Mouse (Mus musculus): ENCODE results near the gene Npas3.

Gene Npas3

DNA sequence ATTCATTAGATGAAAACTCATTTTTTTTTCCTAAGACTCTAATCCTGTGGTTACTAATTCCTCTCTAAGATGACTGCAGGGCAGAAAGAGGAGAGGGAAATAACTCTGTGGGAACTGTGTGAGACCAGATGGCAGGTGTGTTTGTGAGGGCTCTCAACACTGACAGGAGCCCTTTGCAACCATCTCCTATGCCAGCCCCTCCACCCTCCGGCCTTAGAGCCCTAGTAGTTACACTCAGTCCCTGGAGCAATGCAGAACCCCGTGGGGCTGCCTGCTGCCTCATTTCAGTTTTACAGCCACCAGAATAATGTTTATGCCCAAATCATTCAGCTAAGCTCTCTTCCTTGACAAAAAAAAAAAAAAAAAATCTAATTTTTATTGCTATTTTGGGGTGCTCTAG is 604.0 kb downstream of the Npas3 start:
- DNase-seq (ENCODE audit: low read depth, low spot score): no peak

DNA sequence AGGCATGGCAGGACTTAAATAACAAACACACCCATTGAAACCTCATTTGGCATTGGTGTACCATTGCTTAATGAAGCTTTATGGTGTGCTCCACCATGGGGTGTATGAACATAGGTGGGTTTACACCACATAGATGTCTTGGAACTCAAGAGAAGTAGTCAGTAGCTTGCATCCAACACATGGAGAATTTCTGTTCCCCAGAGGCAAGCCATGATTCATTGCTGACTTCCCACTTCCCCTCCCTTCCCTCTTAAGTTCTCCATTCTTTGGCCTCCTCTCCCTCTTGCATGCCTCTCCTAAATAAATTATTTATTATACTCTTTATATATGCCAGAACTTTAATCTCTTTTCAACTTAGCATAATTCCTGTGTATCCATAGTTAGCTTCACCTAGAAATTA is 611.7 kb downstream of the Npas3 start:
- DNase-seq (ENCODE audit: low read depth, low spot score): no peak

DNA sequence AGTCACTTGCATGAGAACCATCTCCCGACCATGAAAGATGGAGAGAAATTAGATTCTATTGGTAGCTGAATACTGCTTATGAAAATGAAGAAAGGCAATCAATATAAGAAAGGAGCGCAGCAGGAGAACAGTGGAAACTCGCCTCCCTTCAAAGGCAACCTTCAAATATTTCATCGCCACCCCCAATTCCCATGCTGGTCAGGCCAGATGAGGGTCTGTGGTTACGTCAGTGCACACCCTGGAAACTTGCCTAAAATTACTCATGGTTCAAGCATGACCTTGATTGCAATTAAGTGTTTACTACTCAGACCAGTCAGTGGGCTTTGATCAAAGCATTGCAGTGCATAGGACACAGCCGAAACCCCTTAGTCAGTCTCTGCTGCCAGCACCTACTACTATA is 613.8 kb downstream of the Npas3 start:
- no peak for DNase-seq (ENCODE audit: low read depth, low spot score)

DNA sequence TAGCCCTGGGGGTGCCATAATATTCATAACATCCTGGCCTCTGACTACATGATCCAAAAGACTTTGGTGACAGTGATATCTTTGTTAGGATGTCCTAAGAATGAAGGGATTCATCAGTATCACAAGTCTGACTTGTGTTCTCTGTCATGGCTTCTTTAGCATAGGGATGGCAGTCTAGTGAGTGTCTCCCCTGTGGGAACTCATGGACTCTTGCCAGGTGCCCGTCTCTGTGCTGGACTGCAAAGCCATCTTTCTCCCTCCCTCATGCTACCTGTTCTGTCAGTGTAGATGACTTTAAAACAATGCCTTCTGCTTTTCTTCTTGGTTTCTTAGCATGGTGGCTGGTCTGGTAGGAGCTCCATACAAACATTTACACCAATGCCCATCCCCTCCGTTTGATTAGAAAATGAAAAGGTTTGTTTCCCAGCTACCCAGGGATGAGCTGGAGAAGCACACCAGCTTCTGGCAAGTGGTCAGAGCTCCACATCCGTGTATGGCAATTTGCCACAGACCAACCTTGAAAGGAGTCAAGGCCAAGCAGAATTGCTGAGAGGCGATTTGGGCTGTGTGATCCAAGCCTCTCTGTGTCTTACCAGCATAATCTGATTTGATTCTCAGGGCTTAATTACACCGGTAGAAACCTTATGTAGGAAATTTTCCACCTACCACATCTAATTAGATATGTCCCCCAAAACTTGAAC is 616.1 kb downstream of the Npas3 start:
- DNase-seq (ENCODE audit: low read depth, low spot score): no peak

DNA sequence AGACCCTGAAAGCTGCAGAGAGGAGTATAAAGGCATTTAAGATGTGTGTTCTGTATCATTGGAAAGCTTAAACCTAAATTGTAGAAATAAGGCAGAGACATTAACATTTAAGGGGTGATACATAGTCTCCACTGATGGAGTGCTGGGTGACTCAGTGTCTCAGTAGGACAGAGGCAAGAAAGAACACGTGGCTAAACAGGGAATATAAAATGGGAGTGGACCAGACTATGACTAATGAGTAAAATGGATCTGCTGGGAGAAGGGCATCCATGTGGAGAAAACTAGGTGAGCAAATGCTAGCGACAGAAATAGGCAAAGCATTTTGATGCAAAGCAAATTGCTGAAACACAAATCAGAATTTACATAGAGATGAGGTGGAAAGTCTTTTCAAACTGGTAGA is 617.2 kb downstream of the Npas3 start:
- DNase-seq (ENCODE audit: low read depth, low spot score): no peak

DNA sequence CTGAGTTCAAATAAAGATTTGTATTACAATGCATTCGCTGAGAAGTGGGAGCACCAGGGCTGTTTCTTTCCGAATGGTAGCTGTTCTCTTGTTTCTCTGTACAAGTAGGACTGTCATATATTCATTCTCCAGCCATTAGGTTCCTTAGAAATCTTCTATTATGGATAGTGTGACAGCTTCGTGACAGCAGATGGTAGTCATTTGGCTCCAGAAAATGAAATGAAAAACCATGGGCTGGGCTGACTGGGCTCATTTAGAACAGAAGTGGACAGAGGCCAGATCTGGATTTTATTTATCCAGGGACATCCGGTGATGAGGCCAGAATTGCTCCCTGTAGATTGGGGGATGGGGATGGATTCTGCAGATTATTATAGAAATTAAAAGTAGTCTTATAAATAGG is 621.5 kb downstream of the Npas3 start:
- no peak for DNase-seq (ENCODE audit: low read depth, low spot score)

DNA sequence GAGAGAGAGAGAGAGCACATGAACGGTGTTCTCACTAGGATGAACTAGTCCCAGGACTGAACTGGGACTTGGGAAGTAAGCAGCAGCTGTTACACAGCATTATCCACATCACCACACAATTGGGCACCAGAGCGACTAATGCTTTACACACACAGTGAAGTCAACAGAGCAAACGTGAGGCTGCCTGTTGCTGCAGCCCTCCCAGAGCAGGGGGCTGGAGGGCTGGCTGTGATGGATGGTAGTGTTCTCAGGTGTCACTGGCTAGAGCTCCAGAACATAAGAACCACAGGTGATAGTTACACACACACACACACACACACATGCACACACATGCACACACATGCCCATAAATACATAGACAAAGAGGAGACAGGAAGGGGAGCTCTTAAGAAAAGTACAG is 626.7 kb downstream of the Npas3 start:
- no peak for DNase-seq (ENCODE audit: low read depth, low spot score)

DNA sequence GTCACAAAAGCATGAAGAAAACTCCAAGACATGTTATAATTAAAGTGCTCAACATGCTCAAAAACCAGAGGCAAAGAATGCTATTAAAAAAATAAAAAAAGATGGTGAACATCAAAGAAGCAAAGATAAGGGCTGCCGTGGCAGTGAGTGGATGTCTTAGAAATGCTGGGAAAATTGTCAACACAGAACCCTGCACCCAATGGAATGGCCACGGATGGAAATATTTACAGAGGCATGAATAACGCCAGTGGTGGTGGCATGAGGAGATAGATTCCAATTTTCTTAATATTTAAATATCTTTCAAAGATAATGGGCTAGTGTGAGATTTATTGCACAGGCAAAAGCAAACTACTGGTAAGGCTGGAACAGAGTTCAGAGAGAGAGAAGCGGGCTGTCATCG is 628.2 kb downstream of the Npas3 start:
- no peak for DNase-seq (ENCODE audit: low read depth, low spot score)

DNA sequence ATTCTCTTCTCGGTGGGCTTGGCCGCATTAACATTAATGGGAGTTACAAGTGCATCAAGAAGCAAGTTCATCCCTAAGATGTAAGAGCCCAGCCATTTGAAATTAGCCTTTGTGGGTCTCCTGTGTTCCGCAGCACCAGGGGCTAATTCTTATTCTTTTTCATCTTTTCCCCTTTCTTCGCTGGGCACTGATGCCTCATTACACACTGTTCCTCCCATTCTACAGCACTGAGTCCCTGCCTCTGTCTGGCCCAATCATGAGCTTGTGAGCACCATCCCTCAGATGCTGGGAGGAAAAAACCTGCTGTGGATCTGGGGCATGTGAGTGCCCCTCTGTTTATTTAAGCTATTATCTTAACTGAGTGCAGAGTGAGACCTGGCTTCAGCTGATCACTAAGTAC is 633.2 kb downstream of the Npas3 start:
- DNase-seq (ENCODE audit: low read depth, low spot score): no peak

DNA sequence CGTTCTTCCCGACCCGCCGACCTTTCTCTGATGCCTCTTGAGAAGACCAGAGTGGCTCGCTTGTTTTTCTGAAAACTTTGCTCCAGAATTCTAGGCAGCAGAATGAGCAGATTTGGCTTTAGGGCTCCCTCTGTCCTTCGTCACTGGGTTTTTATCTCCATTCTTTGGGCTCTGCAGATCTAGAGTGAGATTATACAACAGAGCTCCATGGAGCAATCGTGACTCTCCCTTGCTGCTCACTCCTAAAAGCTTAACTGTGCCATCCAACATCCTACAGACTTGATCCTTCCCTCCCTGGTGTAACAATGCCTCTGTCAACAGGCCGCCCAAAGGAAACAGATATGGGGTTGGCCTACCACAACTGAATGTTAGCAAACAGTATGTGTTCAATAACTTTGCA is 634.4 kb downstream of the Npas3 start:
- no peak for DNase-seq (ENCODE audit: low read depth, low spot score)

DNA sequence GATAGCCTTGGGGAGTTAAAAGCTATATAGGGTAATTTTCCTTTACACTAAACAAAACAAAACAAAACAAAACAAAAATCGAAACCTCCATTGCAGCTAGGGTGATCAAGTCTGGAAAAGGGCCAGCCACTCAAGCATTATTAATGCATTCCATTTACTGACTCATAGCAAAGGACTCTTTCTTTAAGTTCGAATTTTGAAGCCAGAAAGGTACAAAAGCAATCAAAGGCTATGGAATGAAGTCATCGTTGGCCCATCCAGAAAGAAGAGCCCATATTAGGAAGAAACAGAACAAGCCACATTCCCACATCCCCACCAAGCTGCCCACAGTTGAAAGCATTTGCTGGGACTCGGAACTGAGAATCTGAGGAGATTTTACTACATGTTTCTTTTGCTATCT is 640.1 kb downstream of the Npas3 start:
- DNase-seq (ENCODE audit: low read depth, low spot score): no peak

DNA sequence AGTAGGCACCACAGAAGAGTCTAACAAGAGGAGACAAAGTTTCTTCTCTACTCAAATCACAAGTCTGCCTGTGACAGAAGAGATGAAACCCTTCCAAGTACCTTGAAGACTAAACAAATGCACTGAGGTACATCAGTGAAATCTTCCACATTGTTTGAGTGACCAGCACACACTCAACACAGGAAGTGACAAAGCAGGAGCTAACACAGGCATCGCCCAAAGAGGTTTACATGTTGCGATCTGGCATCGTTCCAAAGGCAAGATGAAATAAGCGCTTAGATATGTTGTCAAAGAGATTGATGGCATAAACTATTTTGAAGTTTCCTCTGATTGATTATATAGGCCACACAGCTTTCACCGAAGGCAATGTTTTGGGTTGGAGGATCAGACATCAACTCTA is 647.4 kb downstream of the Npas3 start:
- DNase-seq (ENCODE audit: low read depth, low spot score): no peak

DNA sequence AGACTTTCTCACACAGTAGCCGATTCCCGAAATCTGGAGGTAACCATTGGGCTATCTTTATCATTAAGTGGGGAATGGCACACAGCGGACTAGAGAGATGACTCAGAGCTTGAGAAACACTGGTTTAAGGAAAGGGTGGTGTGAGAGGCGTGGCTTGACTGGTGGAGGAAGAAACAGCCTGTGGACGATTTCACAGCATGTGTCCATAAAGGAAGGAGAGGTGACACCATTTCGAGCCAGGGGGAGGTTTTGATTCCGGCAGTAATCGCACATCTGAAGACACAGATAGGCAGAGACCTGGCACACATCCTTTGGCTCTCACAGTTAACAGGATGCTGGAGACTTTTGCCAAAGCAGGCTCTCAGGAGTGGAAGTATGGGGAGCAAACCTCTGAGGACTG is 660.3 kb downstream of the Npas3 start:
- DNase-seq (ENCODE audit: low read depth, low spot score): no peak

DNA sequence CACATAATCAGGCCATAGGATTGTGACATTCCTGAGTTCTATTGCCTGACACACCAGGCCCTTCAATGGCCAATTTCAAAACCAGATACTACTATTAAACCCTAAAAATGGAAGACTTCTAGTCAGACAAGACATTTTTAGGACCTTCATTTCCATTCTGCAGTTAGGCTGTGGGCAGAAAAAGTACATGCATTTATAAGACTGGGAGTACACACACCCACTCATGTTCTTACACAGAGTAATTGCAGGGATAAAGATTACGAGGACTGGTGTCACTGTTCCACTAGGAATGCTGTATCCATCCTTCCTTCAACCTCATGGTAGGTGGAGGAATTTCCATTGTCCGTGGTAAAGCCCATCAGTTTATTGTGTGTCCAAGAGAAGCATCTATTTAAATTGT is 661.7 kb downstream of the Npas3 start:
- DNase-seq (ENCODE audit: low read depth, low spot score): no peak

DNA sequence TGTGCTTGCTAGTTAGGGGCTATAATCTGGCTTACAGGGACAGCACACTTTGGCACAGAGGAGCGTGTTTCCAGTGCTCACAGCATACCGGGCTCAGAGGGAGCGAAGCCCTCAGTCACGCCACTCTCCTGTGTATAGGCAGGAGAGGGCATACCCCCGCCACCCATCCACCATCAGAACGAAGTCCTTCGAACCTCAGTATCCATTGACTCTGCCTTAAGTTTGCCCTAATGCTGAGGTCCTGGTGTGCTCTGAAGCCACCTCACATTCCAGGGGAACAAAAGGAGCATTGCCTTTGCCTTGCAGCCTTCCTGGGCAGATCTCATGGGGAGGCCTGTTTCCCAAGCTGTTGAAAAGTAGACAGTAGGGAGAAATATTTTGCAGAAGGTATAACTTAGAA is 673.7 kb downstream of the Npas3 start:
- no peak for DNase-seq (ENCODE audit: low read depth, low spot score)

DNA sequence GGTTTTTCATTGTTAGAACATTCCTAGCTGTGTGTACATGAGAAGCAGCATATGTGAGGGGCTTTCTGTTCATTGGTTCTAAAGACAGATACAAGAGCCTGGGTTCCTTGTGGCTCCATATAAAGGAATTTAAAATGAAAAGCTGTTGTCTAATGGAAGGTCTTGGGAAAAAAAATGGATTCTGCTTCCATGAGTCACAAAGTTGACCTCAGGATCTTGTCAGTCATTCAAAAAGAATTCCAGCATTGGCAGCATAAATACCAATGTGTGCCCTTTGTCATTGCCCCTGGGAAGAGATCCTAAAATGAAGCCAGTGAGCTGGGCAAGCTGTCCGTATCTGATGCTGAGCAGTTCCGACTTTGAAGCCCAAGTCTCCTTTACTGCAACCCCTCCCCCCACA is 700.3 kb downstream of the Npas3 start:
- DNase-seq (ENCODE audit: low read depth, low spot score): no peak

DNA sequence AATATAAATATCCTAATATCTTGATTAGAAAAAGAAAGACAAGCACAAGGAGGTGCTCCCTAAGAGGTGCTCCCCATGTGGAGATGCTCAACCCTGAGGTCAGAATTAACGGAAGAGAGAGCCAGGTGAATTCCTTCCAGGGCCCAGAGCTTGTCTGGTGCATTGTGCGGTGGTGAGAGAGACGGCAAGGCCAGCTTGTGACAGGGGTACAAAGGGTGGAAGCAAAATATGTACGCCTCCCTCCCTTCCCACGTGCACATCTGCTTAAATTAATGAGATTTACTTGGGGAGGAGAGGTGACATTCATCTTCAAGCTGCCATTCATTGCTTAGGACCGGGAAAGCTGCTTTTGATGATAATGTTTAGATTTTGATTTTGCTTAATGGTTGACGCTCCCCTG is 713.5 kb downstream of the Npas3 start:
- no peak for DNase-seq (ENCODE audit: low read depth, low spot score)

DNA sequence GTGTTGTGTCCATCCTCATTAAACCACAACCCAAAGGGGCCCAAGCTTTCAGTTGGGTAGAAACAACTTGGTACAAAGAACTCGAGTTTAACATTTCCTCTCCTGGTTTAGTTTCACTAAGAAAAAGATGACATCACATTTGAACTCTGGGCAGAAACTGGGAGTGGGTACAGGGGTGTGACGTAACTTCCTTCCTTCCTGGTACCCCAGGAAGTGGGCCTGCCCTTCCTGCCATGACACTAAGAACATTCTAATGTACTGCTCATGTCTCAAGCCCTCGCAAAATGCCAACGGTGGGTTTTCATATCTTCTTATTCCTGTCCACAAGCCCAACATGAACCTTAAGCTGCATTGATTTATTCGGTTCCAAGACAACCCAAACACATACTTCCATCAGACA is 715.1 kb downstream of the Npas3 start:
- DNase-seq (ENCODE audit: low read depth, low spot score): no peak

DNA sequence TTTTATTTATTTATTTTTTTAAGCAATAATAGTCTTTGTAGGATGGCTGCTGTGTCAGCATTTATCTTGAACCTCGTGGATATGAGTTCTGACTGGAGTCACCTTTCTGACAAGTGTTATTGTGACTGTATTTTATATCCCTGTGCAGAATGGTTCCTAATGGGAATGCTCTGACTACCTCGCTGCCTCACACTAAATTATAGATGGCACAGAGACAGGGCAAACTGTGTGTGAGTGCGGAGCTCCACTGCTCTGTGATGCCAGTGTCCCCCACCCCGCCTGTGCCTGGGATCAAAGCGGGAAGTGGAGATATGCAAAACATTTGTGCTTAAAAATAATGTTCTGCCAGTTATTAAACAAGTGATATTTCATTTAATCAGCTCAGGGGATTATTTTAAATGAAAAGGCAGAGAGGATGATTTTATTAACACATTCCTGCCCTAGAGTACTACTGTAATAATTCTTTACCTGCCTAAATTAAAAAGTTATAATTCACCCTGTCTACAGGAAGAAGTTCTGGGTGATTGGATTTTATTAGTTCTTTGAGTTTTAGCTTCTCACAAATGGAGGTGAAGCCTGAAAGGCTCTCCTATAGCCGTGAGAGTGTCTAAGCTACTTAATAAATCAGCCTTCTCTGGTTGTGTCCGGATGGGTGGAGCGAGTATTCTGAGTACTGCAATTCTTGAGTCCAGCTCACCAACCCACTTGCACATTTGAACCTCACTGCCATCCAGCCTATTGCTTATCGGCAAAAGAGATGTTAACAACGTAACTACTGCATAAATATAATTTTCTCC is 721.1 kb downstream of the Npas3 start:
- DNase-seq (ENCODE audit: low read depth, low spot score): no peak

DNA sequence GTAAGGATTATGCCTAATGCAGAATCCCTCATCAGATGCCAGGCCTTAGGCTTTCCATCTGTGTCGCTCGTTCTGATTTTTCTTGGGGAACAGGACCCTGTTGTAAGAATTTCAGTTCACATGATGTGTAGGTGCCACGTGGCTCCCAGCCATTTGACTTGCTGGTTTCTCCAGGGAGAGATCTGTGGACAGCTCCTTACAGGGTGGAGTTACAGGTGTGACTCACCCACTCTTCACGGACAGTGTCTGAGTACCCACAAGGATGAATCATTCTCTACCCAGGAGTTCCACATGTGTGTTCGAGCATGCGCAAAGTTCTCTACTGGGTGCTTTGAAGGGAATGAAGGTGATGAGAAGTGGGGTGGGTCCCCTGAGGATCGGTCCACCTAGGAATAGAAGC is 722.2 kb downstream of the Npas3 start:
- no peak for DNase-seq (ENCODE audit: low read depth, low spot score)

DNA sequence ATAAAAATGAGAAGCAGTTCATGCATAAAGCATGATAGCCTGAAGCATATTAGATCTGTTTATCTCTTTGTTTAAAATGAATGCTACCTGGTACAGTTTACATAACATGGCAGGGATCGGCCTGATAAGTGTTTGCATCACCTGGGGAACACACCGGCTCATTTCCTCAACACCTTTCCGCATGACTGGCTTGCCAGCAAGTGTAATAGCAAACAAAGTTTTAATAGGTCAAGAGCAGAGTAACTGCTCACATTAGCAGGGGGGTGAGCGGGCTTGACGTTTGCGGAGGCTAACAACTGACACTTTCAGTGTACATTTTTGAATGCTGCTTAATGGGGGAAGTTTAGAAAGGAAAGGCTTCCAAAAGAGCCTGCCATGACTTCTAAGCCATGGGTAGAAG is 724.9 kb downstream of the Npas3 start:
- no peak for DNase-seq (ENCODE audit: low read depth, low spot score)

DNA sequence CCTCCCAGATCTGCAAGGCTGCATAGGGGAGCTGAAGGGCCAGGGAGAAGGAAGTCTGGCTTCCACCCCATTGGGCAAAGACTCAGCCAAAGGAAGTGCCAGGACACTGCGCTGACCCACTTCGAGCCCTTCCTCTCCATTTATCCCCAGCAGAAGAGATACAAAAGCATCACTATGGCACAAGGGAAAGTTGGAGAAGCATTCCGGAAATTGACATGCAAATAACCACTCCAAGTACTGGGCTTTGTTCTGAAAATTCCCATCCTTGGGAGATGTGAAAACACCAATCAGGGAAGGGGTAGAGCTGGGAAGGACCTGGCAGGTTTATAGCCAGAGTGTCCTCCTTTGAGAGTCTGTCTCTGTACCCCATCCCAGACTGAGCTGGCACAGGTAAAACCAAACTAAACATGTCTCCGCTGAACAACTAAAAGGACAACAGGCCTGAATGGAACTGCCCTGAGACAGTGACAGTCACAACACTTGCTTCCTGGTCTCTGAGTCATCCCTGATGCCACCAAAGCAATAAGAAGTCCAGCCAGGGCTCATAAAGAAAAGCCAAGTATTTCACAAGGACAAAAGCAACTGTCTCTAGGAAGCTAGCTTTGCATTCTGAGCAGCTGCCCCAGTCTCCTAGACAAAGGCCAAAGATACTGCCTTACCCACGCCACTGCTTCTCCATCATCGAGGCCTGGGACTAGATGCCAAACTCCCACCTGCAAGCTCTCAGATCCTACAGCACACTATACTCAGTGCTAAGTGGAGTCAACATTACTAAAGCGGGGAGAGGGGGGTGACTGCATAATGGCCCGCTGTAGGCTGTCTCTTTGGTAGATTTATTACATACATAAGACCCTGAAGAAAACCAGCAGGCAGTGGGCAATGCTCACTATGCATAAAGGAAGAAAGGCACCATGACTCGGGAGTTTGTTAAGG is 733.4 kb downstream of the Npas3 start:
- peak; percentile 20 for DNase-seq (ENCODE audit: low read depth, low spot score)
